Mouse (Mus musculus) neural tube, embryonic 14.5 days (tissue): Measurements from ENCODE around the gene Mafg. TPM values are rescaled to one million over a fixed set of nuclear protein-coding genes. Genes with fewer than 3 reads are reported as not detected.
"Not testable (repeated sequence)": the region's sequence is repeated elsewhere in the genome, so short reads cannot be mapped to it uniquely, and the experiment has no call there.

Experiments used
- ATAC-seq: fragments of 200-750 bp; cut with Nextera tagmentation; 2 replicates; pipeline ENCODE4 v1.8.0; 2017; ENCODE audit warnings: low read depth, mild to moderate bottlenecking, moderate TSS enrichment, moderate library complexity
- H3K27ac ChIP-seq: fragments of 300-500 bp; sonication (generic); 2 replicates; pipeline ENCODE4 v1.5.1; 2014; ENCODE audit warnings: low read depth, mild to moderate bottlenecking, control low read depth, low read length, moderate library complexity, mixed read lengths
- H3K27me3 ChIP-seq: fragments of 300-500 bp; sonication (generic); 2 replicates; pipeline ENCODE4 v1.6.1; 2014; ENCODE audit warnings: low read length; ENCODE audit not compliant: control insufficient read depth, insufficient read depth
- H3K36me3 ChIP-seq: fragments of 300-500 bp; sonication (generic); 2 replicates; pipeline ENCODE4 v1.6.1; 2014; ENCODE audit warnings: low read length, mixed read lengths; ENCODE audit not compliant: control insufficient read depth, insufficient read depth
- H3K4me1 ChIP-seq: fragments of 300-500 bp; sonication (generic); 2 replicates; pipeline ENCODE4 v1.6.1; 2014; ENCODE audit warnings: low read length; ENCODE audit not compliant: control insufficient read depth, insufficient read depth
- H3K4me2 ChIP-seq: fragments of 300-500 bp; sonication (generic); 2 replicates; pipeline ENCODE4 v1.6.1; 2014; ENCODE audit warnings: mild to moderate bottlenecking, low read depth, low read length, control low read depth
- H3K4me3 ChIP-seq: fragments of 300-500 bp; sonication (generic); 2 replicates; pipeline ENCODE4 v1.5.1; 2014; ENCODE audit warnings: low read depth, low read length, control low read depth, mixed read lengths
- H3K9ac ChIP-seq: fragments of 300-500 bp; sonication (generic); replicated peaks from 2 replicates; pipeline ENCODE4 v1.6.1; 2014; ENCODE audit warnings: low read depth, mild to moderate bottlenecking, control low read depth, low read length, mixed read lengths
- H3K9me3 ChIP-seq: fragments of 300-500 bp; sonication (generic); 2 replicates; pipeline ENCODE4 v1.6.1; 2016; ENCODE audit warnings: low read length; ENCODE audit not compliant: control insufficient read depth
- WGBS: fragments of 180-500 bp; shearing (Covaris S2); extraction: QIAGEN DNeasy Blood & Tissue Kit; methylation state at CpG from one replicate; pipeline ENCODE4 v1.1.7; 2014; 5-methylcytosine and 5-hydroxymethylcytosine counted together
- polyA plus RNA-seq: library from polyadenylated mRNA; unstranded; fragments of >200 nt; fragmentation: Nextera tagmentation; extraction: Ambion mirVana; gene quantifications from 2 replicates; pipeline ENCODE4 v1.2.1, GENCODE M21; 2014

The Mafg gene
- 30.5 and 36.8 TPM in 2 replicates for polyA plus RNA-seq

DNA sequence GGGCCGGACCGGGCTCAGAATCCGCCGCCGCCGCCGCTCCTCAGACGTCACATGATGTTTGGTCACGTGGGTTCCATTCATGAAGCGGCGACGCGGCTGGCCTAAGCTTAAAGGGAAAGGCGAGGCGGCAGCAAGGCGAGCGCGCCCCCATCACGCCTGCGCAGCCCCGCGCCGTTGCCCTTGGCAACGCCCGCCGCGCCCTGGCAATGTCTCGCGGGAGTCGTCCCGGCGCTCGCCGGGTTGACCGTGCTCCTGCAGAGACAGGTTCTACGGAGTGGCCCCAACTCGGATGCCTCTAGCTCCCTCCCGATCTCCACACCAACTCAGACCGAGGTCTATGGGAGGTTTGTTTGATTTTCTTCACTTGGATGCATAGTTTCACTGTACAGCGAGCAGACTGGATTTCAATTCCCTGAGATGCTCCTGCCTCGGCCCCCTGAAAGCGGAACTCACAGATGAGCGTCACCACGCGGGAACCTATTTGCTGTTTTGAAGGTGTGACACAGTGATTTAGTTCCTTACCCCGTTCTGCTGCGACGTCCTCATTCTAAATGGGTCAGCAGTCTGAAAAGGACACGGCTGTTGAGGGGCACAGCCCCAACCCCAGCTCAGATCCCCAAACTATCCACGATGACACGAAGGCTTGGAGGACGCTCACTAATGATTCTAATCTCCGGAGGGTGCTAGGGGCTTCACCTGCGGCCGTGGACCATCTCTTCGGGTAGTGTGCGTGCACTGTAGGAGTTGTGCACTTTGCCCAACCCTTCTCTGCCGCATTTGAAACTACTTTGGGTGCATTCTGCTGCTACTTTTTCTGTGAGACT is at the start of gene Mafg:
Gene Mafg (minus strand): TSS at position 81 of the 824 bp plus-strand sequence.
- 0 out of 2 replicates have a peak, but pooled peaks cover 5% of the 10 kb centered on the region for H3K36me3 ChIP-seq

GRCm38 (mm10) chr11:120682683-120683082 is 49.3 kb upstream of the Mafg start:
- H3K36me3 ChIP-seq: peaks cover 40% of the 10 kb centered on the region
- H3K9me3 ChIP-seq: no peaks in the 10 kb centered on the region
- H3K9ac ChIP-seq: no peak overlapping the region
- H3K27ac ChIP-seq: no peak overlapping the region
- no peak for ATAC-seq
- H3K4me1 ChIP-seq: no peaks in the 10 kb centered on the region
- H3K27me3 ChIP-seq: no peaks in the 10 kb centered on the region
- no peak overlapping the region for H3K4me3 ChIP-seq
- WGBS: 90% methylated on average over 5 of the region's 5 CpGs
- H3K4me2 ChIP-seq: no peak overlapping the region

More for the DNA sequence above, at the start of gene Mafg:
- no peaks in the 10 kb centered on the region for H3K27me3 ChIP-seq
- peaks cover 15% of the 10 kb centered on the region for H3K4me1 ChIP-seq
- peak within 1 kb of the TSS; percentile 87 for H3K27ac ChIP-seq
- peak within 1 kb of the TSS; percentile 97 for H3K4me2 ChIP-seq
- H3K4me3 ChIP-seq: peak within 1 kb of the TSS; percentile 88
- peak; percentile 93 for ATAC-seq
- WGBS: 10% methylated on average over 58 of the region's 58 CpGs
- no peaks in the 10 kb centered on the region for H3K9me3 ChIP-seq
- peak within 1 kb of the TSS; percentile 93 for H3K9ac ChIP-seq

DNA sequence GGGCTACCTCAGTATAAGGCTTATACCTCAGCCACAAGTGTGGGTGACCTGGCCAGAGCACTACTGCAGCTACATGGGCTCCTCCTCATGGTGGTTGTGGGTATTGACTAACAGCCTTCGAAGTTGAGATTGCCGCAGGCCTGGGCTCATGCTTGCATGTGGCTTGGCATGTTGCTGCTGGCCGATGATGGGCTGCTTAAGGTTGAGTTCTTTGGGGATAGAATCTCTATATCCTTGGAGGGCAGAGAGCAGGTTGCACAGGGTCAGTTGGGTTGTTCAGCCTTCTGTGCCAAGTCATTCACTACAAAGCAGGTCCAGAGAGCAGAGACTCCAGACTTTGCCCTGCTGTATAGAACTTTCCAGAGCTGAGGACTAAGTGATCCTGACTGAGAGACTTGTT is 46.5 kb upstream of the Mafg start:
- Histone ChIP-seq H3K9me3 (no peaks in the 10 kb centered on the region), H3K4me3 (no peak overlapping the region), H3K9ac (no peak overlapping the region), H3K4me2 (no peak overlapping the region), H3K27me3 (no peaks in the 10 kb centered on the region), H3K4me1 (no peaks in the 10 kb centered on the region), H3K27ac (no peak overlapping the region), H3K36me3 (peaks cover 32% of the 10 kb centered on the region)
- 94% methylated on average over 3 of the region's 3 CpGs for WGBS
- ATAC-seq: no peak

- H3K36me3 ChIP-seq: peaks cover 28% of the 10 kb centered on the region
- H3K9me3 ChIP-seq: no peaks in the 10 kb centered on the region
- 93% methylated on average over 4 of the region's 4 CpGs for WGBS
- no peaks in the 10 kb centered on the region for H3K27me3 ChIP-seq
- no peak overlapping the region for H3K4me2 ChIP-seq
- no peak overlapping the region for H3K9ac ChIP-seq
- ATAC-seq: no peak
- peaks cover 4% of the 10 kb centered on the region for H3K4me1 ChIP-seq
- no peak overlapping the region for H3K4me3 ChIP-seq
- H3K27ac ChIP-seq: no peak overlapping the region
These were observed 43.6 kb upstream of the Mafg start for GRCm38 (mm10) chr11:120676951-120677350.

GRCm38 (mm10) chr11:120675875-120676274 is 42.5 kb upstream of the Mafg start:
- 95% methylated on average over 4 of the region's 5 CpGs for WGBS
- not testable (repeated sequence) for H3K4me3 ChIP-seq, H3K9ac ChIP-seq, H3K4me2 ChIP-seq, H3K27me3 ChIP-seq, ATAC-seq, H3K9me3 ChIP-seq, H3K4me1 ChIP-seq, H3K27ac ChIP-seq
- H3K36me3 ChIP-seq: peaks cover 28% of the 10 kb centered on the region

GRCm38 (mm10) chr11:120673594-120674122 is 40.3 kb upstream of the Mafg start:
- Histone ChIP-seq H3K36me3 (peaks cover 13% of the 10 kb centered on the region; the same call in 1 of the 2 replicates), H3K9me3 (no peaks in the 10 kb centered on the region), H3K4me1 (peaks cover 4% of the 10 kb centered on the region), H3K27ac (peak overlapping the region; percentile 78), H3K9ac (peak overlapping the region; percentile 70), H3K4me2 (peak overlapping the region; percentile 79), H3K4me3 (peak overlapping the region; percentile 56), H3K27me3 (no peaks in the 10 kb centered on the region)
- peak; percentile 28; the same call in 1 of the 2 replicates for ATAC-seq
- WGBS: 40% methylated on average over 12 of the region's 12 CpGs

GRCm38 (mm10) chr11:120672687-120673593 is 39.5 kb upstream of the Mafg start, which contains the start of gene Aspscr1:
Gene Aspscr1 (plus strand): TSS chr11:120672973.
- Histone ChIP-seq H3K36me3 (peaks cover 6% of the 10 kb centered on the region; the same call in 1 of the 2 replicates), H3K4me3 (peak within 1 kb of the TSS; percentile 56), H3K9me3 (no peaks in the 10 kb centered on the region), H3K4me2 (peak within 1 kb of the TSS; percentile 79), H3K4me1 (peaks cover 4% of the 10 kb centered on the region), H3K27me3 (no peaks in the 10 kb centered on the region), H3K9ac (peak within 1 kb of the TSS; percentile 70), H3K27ac (peak within 1 kb of the TSS; percentile 78)
- peak; percentile 97 for ATAC-seq
- WGBS: 1% methylated on average over 73 of the region's 83 CpGs

GRCm38 (mm10) chr11:120666617-120667016 is 33.2 kb upstream of the Mafg start:
- no peak overlapping the region for H3K4me3 ChIP-seq
- no peak overlapping the region for H3K9ac ChIP-seq
- no peak overlapping the region for H3K4me2 ChIP-seq
- H3K36me3 ChIP-seq: no peaks in the 10 kb centered on the region
- 3% methylated on average over 3 of the region's 3 CpGs for WGBS
- H3K27me3 ChIP-seq: peaks cover 12% of the 10 kb centered on the region
- H3K9me3 ChIP-seq: no peaks in the 10 kb centered on the region
- no peak for ATAC-seq
- H3K27ac ChIP-seq: no peak overlapping the region
- H3K4me1 ChIP-seq: no peaks in the 10 kb centered on the region
